Mouse (Mus musculus): ENCODE measurements around the gene Tbl1xr1. TPM values are rescaled to one million over a fixed set of nuclear protein-coding genes. Genes with fewer than 3 reads are reported as not detected.

Tbl1xr1 gene
- total and polyA plus RNA-seq, 2 experiments from 2014 or later = 7.5 to 44.9 TPM

GRCm38 (mm10) chr3:22123145-22123544 lies 46.7 kb downstream of the Tbl1xr1 start:
- TF ChIP-seq CTCF (IDR thresholded peaks at IDR 0.05; ENCODE audit: low read depth) = no peak
- Histone ChIP-seq H3K27me3 (ENCODE audit: insufficient read depth, low read length) (no peaks in the 10 kb centered on the region), H3K4me3 (ENCODE audit: low read depth, low read length) (no peak overlapping the region), H3K27ac (ENCODE audit: low read depth, low read length) (no peak overlapping the region), H3K4me2 (ENCODE audit: low read depth) (no peak overlapping the region), H3K9ac (no peak overlapping the region), H3K36me3 (ENCODE audit: insufficient read depth) (no peaks in the 10 kb centered on the region), H3K9me3 (ENCODE audit: low read length) (no peaks in the 10 kb centered on the region), H3K4me1 (ENCODE audit: insufficient read depth) (no peaks in the 10 kb centered on the region)
- 88% methylated on average over 2 of the region's 2 CpGs for WGBS
- no peak for DNase-seq
- ATAC-seq = no peak

- Histone ChIP-seq H3K4me2 (ENCODE audit: low read depth) (no peak overlapping the region), H3K27me3 (ENCODE audit: insufficient read depth, low read length) (no peaks in the 10 kb centered on the region), H3K9ac (no peak overlapping the region), H3K4me3 (ENCODE audit: low read depth, low read length) (no peak overlapping the region), H3K36me3 (ENCODE audit: insufficient read depth) (no peaks in the 10 kb centered on the region), H3K9me3 (ENCODE audit: low read length) (no peaks in the 10 kb centered on the region), H3K4me1 (ENCODE audit: insufficient read depth) (no peaks in the 10 kb centered on the region), H3K27ac (ENCODE audit: low read depth, low read length) (no peak overlapping the region)
- DNase-seq (no peak), ATAC-seq (no peak)
- no peak for TF ChIP-seq CTCF (IDR thresholded peaks at IDR 0.05; ENCODE audit: low read depth)
- WGBS = 90% methylated on average over 5 of the region's 5 CpGs
Observed at GRCm38 (mm10) chr3:22126251-22126826, 49.9 kb downstream of the Tbl1xr1 start.

- no peaks in the 10 kb centered on the region for H3K9me3 ChIP-seq (ENCODE audit: low read length)
- no peak for TF ChIP-seq CTCF (IDR thresholded peaks at IDR 0.05; ENCODE audit: low read depth)
- H3K36me3 ChIP-seq (ENCODE audit: insufficient read depth) = no peaks in the 10 kb centered on the region
- H3K4me2 ChIP-seq (ENCODE audit: low read depth) = no peak overlapping the region
- H3K4me1 ChIP-seq (ENCODE audit: insufficient read depth) = no peaks in the 10 kb centered on the region
- H3K27me3 ChIP-seq (ENCODE audit: insufficient read depth, low read length) = no peaks in the 10 kb centered on the region
- DNase-seq = no peak
- H3K4me3 ChIP-seq (ENCODE audit: low read depth, low read length) = no peak overlapping the region
- WGBS = 97% methylated on average over 2 of the region's 2 CpGs
- H3K27ac ChIP-seq (ENCODE audit: low read depth, low read length) = no peak overlapping the region
- no peak for ATAC-seq
- no peak overlapping the region for H3K9ac ChIP-seq
Observed at GRCm38 (mm10) chr3:22131277-22131676, 54.8 kb downstream of the Tbl1xr1 start.

GRCm38 (mm10) chr3:22133626-22134025 lies 57.2 kb downstream of the Tbl1xr1 start:
- 93% methylated on average over 7 of the region's 7 CpGs for WGBS
- Histone ChIP-seq H3K27ac (ENCODE audit: low read depth, low read length) (no peak overlapping the region), H3K4me3 (ENCODE audit: low read depth, low read length) (no peak overlapping the region), H3K9ac (no peak overlapping the region), H3K36me3 (ENCODE audit: insufficient read depth) (no peaks in the 10 kb centered on the region), H3K9me3 (ENCODE audit: low read length) (no peaks in the 10 kb centered on the region), H3K27me3 (ENCODE audit: insufficient read depth, low read length) (no peaks in the 10 kb centered on the region), H3K4me1 (ENCODE audit: insufficient read depth) (no peaks in the 10 kb centered on the region), H3K4me2 (ENCODE audit: low read depth) (no peak overlapping the region)
- no peak for DNase-seq
- no peak for ATAC-seq
- no peak for TF ChIP-seq CTCF (IDR thresholded peaks at IDR 0.05; ENCODE audit: low read depth)

GRCm38 (mm10) chr3:22137793-22138579 lies 61.5 kb downstream of the Tbl1xr1 start:
- no peaks in the 10 kb centered on the region for H3K27me3 ChIP-seq (ENCODE audit: insufficient read depth, low read length)
- H3K4me2 ChIP-seq (ENCODE audit: low read depth) = no peak overlapping the region
- WGBS = 93% methylated on average over 9 of the region's 9 CpGs
- no peak for TF ChIP-seq CTCF (IDR thresholded peaks at IDR 0.05; ENCODE audit: low read depth)
- H3K4me3 ChIP-seq (ENCODE audit: low read depth, low read length) = no peak overlapping the region
- H3K9me3 ChIP-seq (ENCODE audit: low read length) = no peaks in the 10 kb centered on the region
- no peaks in the 10 kb centered on the region for H3K36me3 ChIP-seq (ENCODE audit: insufficient read depth)
- H3K9ac ChIP-seq = no peak overlapping the region
- ATAC-seq (no peak), DNase-seq (no peak)
- H3K27ac ChIP-seq (ENCODE audit: low read depth, low read length) = no peak overlapping the region
- no peaks in the 10 kb centered on the region for H3K4me1 ChIP-seq (ENCODE audit: insufficient read depth)

- no peaks in the 10 kb centered on the region for H3K27me3 ChIP-seq (ENCODE audit: insufficient read depth, low read length)
- H3K4me2 ChIP-seq (ENCODE audit: low read depth) = no peak overlapping the region
- H3K9ac ChIP-seq = no peak overlapping the region
- TF ChIP-seq CTCF (IDR thresholded peaks at IDR 0.05; ENCODE audit: low read depth) = no peak
- DNase-seq = no peak
- no peak overlapping the region for H3K4me3 ChIP-seq (ENCODE audit: low read depth, low read length)
- H3K27ac ChIP-seq (ENCODE audit: low read depth, low read length) = no peak overlapping the region
- H3K9me3 ChIP-seq (ENCODE audit: low read length) = no peaks in the 10 kb centered on the region
- no peaks in the 10 kb centered on the region for H3K4me1 ChIP-seq (ENCODE audit: insufficient read depth)
- 58% methylated on average over 2 of the region's 2 CpGs for WGBS
- no peaks in the 10 kb centered on the region for H3K36me3 ChIP-seq (ENCODE audit: insufficient read depth)
- no peak for ATAC-seq
Observed at GRCm38 (mm10) chr3:22138580-22139099, 62.2 kb downstream of the Tbl1xr1 start.

- no peak for TF ChIP-seq CTCF (IDR thresholded peaks at IDR 0.05; ENCODE audit: low read depth)
Observed at GRCm38 (mm10) chr3:22140111-22140658, 63.7 kb downstream of the Tbl1xr1 start.

More at GRCm38 (mm10) chr3:22140111-22140658, 63.7 kb downstream of the Tbl1xr1 start:
- Histone ChIP-seq H3K36me3 (ENCODE audit: insufficient read depth) (no peaks in the 10 kb centered on the region), H3K9me3 (ENCODE audit: low read length) (no peaks in the 10 kb centered on the region), H3K27ac (ENCODE audit: low read depth, low read length) (no peak overlapping the region), H3K9ac (no peak overlapping the region), H3K4me1 (ENCODE audit: insufficient read depth) (no peaks in the 10 kb centered on the region), H3K27me3 (ENCODE audit: insufficient read depth, low read length) (no peaks in the 10 kb centered on the region), H3K4me3 (ENCODE audit: low read depth, low read length) (no peak overlapping the region), H3K4me2 (ENCODE audit: low read depth) (no peak overlapping the region)
- WGBS = 47% methylated on average over 3 of the region's 3 CpGs
- DNase-seq (no peak), ATAC-seq (no peak)

Measured in forebrain, postnatal 0 days (tissue).